Mouse (Mus musculus) spleen, adult 2 months (tissue): ENCODE measurements around the gene Tead4.

Experiments
- CTCF ChIP-seq: fragments of 200-500 bp; IDR thresholded peaks from 2 replicates; pipeline ENCODE4 v1.5.1; 2011; ENCODE audit warnings: mild to moderate bottlenecking, inconsistent platforms; ENCODE audit not compliant: insufficient read depth, insufficient read length, insufficient replicate concordance; ENCODE audit errors: extremely low read depth
- POLR2A ChIP-seq: fragments of 200-500 bp; IDR thresholded peaks from 2 replicates; pipeline ENCODE4 v1.6.1; 2011; ENCODE audit warnings: low read depth, low read length, inconsistent platforms

DNA sequence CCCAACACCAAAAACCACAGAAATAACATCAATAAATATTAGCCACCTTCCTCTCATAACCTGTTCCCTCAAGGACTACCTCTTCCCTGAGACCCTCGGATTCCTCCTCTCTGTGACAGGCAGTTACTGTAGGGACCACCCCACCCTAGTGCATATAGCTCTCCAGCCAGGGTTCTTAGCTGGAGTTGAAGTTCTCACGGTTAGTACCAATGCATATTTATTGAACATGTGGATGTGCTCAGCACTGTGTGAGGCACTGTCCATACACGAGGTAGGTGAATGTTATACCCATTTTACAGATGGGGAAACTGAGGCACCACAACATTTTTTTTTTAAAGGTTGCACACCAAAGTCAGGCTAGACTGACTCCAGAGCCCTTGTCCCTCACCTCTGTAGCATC, 73.7 kb downstream of the Tead4 start:
- TF ChIP-seq CTCF (no peak), POLR2A (no peak)
